Mouse (Mus musculus) embryo, embryonic 11 days (tissue): ENCODE measurements around the gene Rps6kb2.

Experiments used
- DNase-seq: peaks from one replicate; pipeline ENCODE4 v3.0.0-alpha.2; 2015

The Rps6kb2 gene

DNA sequence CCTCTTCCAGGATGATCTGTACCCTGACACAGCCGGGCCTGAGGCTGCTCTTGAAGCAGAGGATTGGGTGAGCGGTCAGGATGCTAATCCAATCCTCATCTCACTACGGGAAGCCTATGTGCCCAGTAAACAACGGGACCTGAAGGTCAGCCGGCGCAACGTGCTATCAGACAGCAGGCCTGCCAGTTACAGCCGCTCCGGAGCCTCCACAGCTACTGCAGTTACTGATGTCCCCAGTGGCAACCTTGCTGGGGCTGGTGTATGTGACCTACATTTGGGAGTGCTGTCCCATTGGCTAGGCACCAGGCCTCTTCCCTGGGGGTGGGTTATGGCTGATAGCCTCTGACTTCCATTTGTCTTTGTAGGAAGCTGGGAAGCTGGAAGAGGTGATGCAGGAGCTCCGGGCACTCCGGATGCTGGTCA, 9.9 kb downstream of the Rps6kb2 start, which contains the start of gene Ptprcap:
Gene Ptprcap (plus strand): TSS at position 373 of the 423 bp plus-strand sequence.
- DNase-seq = no peak

DNA sequence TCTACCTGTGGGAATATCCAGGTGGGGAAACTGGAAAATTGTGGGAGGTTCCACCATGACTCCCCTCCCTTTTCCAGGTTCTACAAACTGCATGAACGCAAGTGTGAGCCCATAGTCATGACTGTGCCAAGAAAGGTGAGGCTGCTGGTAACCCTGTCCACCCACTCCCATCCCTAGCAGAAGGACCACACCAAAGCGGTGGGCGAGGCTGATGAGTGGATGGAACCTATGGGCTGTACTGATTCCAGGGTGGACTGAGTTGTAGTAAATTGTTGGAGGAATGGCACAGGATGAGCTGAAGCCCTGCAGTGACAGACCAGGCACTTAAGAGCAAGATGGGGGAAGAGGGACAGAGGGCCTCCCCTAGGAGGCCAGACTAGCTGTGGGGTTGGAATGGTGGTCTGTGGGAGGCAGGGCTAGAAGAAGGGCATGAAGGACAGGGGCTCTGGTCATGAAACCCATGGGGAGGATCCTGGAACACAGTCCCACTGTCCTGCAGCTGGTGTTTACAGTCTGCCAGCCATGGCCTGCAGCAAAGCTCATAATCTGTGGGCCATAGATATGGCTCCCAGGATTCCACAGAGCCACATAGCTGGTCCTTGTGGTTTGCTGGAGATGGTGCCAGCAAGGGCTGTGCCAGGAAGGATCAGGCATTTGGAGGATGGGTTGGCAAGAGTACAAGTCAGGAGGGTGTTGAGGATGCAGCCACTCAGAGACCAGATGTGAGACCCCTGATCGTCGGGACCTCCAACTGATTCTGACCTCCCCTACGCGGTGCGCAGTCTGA, 10.5 kb downstream of the Rps6kb2 start:
- DNase-seq = no peak

DNA sequence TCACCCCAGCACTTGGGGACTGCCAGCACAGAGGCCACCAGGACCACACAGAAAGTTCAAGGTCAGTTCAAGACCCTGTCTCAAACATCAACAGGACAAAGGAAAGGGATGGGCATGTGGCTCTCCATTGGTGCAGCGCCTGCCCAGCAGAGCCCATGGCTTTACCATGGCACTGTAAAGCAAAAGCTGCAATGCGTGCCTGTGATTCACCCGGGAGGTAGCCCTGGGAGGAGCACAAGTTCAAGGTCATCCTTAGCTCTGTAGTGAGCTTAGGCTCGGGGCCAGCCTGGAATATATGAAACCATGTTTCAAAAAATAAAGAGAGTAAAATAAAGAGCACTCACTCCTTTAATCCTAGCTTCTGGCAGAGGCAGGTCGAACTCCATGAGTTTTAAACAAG, 11.3 kb downstream of the Rps6kb2 start:
- DNase-seq = no peak

DNA sequence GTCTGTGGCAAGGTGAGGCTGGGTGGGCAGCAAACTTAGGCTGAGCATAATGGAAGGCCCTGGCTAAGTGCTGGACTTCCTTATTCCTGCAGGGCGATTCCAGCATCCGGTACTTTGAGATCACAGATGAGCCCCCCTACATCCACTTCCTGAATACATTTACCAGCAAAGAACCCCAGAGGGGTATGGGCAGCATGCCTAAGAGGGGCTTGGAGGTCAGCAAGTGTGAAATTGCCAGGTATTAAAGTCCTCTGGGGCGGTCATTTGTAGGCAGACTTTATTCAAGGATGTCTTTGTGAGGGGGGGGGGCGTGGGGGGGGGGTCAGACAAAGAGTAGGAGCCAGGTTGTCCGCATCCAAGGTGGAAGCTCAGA, 11.7 kb downstream of the Rps6kb2 start:
- no peak for DNase-seq

DNA sequence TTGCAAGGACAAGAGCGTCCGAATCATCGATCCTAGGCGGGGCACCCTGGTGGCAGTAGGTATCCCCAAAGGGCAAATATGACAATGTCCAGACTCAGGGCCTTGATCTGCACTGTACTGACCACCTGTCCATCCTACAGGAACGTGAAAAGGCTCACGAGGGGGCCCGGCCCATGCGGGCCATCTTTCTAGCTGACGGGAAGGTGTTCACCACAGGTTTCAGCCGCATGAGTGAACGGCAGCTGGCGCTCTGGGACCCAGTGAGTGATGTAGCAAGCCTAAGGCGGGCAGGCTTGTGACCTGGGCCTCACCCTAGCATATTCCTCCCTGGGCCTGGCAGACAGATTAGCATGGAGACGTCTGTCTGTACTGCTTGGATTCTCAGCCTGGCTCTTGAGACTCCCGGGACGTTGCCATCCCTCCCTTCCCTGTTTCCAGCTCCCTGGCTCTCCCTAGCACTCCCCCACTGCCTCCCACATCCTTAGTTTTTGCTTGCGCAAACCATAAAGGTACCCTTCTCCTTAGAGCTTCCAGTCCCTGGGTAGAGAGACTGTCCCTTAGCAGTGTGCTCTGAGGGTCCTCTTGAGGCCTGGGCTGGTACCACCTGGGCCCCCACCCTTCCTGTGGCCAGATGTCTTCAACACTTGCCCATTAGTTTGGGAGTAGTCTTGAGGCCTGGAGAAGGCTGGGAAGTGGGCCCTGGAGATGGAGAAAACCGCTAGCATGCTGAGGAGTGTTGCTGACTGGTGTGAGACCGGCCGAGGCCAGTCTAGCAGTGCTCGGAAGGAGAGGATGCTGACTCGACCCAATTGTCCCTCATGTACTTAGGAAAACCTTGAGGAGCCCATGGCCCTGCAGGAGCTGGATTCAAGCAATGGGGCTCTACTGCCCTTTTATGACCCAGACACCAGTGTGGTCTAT, 12.3 kb downstream of the Rps6kb2 start:
- no peak for DNase-seq

DNA sequence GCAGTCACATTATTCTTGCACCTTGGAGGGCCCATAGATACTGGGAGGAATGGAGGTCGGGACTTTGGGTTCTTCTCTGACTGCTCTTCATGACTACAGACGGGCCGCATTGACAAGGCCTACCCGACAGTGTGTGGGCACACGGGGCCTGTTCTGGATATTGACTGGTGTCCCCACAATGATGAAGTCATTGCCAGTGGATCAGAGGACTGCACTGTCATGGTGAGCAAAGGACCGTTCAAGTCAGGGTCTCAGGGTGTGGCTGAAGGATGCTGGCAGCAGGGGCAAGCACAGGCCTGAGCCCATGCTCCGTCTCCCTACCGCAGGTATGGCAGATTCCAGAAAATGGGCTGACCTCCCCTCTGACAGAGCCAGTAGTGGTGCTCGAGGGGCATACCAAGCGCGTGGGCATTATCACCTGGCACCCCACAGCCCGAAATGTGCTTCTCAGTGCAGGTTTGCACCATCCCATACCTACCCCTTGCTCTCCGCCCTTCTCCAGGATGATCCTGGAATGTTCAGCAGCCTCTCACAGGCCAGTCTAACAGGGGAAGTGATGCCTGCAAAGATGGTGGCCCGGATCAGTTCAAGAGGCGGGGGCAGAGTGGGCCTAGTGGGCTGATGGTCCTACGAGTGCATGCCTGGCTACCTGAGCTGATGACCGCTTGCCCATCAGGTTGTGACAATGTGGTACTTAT, 13.2 kb downstream of the Rps6kb2 start:
- no peak for DNase-seq

DNA sequence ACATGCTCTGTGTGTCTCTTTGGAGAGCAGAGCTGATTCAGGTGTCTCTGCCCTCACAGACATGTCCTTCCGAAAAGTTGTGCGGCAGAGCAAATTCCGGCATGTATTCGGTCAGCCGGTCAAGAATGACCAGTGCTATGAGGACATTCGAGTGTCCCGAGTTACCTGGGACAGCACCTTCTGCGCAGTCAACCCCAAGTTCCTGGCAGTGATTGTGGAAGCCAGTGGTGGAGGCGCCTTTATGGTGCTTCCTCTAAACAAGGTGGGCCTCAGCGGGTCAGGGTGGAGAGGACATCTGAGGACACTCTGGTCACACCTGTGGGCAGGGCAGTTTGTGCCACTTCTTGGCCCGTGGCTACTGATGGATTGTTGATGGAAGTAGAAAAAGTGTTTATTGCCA, 13.9 kb downstream of the Rps6kb2 start:
- no peak for DNase-seq

DNA sequence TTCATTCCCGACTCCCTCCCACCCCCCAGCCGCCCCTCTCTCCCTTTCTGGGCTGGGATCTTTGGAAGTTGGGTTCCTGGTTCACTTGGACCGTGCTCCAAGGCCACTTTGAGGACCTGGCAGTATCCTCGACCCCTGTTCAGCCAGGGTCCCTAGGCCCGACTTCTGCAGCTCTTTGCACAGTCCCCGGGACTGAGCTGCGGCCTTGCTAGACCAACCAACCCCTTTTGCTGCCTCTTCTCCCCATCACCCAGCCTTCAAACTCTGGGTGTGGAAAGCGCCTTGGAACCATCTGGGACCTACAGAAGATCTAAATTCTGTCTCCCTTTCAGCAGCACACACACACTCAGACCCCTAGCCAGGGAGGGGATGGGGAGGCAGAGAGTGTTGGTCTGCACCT, 14.3 kb downstream of the Rps6kb2 start:
- no peak for DNase-seq

DNA sequence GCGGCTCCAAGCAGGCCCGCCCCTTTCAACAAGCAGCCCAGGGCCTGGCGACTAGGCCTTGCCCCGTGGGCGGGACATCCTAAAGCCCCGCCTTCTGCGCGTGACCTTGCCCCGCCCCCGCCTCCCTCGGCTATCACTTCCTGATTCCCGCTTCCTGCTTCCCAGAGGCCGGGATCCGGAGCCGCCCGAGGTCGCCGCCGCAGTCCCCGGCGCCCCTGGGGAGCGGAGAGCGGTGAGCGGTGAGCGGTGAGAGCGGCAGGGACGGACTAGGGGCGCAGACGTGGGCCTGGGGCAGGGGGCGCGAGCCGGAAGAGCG, 14.7 kb downstream of the Rps6kb2 start, which contains the start of gene Coro1b:
Gene Coro1b (plus strand): TSS at position 129 of the 316 bp plus-strand sequence.
- peak; percentile 96 for DNase-seq

DNA sequence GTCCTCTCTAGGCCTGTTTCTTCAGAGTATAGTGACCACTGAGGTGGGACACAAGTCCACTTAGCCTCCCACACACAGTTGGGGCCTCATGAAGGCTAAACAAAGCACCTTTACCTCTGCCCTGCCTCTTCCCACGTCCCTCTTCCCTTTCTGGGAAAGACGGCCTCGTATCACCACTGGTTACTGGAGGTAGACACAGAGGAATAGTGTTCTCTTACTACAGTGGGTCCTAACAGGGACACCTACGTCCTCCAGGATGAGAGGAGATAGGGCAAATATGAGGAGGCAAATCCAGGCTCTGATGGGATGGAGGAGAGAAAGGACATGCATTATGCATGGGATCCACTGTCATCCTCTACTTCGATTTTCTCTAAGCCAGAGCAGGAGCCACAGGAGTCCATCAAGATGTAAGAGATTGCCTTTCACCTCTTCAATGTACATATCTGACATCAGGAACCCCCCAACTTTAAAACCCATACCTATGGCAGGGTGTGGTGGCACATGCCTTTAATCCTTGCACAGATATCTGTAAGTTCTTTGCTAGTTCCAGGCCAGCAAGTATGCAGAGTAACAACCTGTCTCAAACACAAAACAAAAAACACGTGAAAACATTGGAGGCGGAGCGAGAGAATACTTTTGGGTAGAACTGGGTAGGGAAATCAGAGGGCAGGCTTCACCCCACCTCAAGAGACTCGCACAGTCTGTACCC, 15.2 kb downstream of the Rps6kb2 start:
- DNase-seq = no peak

DNA sequence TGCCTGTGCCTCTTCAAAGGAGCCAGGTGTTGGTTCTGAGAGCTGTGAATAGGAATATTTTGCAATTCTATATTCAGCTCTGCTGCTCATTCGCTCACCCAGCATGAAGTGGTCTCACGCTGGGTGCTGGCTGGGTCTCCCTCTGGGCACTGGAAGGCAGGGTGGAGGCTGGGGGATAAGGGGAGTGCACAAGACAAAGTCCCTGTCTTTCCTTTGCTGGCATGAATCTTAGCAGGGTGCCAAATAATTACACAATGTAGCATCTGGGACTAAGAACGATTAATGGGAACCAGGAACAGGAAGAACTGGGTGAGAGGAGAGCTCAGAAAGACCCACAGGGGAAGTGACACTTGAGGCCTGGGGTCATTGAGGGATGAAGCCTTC, 16.1 kb downstream of the Rps6kb2 start:
- no peak for DNase-seq

DNA sequence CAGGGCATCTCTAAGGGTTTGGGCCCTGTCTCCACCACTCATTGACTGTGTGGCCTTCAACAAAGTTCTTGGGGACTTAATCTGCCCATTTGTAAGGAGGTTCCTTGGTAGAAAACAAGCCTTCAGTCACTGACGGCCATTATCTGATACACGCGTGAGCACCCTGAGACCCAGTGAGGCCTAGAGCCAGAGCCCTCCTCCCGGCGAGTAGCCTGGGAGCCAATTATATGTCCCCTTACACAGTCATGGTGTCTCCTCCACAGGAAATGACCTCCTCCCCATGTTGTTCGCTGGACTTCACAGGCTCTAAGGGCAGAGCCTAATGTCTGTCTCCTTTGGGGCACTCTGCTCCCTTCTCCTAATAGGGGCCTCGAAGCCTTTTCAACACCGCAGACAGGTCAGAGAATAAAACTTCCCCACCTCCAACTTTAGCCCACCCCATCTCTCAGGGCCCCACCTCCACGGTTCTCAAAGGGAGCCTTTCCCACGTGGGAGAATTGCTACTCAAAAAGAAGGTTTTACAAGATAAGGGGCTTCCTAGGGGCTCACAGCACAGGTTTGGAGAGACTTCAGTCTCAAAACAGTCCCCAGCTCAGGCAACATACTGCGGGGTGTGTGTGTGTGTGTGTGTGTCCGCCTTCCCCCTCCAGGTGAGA, 16.7 kb downstream of the Rps6kb2 start:
- DNase-seq = no peak

DNA sequence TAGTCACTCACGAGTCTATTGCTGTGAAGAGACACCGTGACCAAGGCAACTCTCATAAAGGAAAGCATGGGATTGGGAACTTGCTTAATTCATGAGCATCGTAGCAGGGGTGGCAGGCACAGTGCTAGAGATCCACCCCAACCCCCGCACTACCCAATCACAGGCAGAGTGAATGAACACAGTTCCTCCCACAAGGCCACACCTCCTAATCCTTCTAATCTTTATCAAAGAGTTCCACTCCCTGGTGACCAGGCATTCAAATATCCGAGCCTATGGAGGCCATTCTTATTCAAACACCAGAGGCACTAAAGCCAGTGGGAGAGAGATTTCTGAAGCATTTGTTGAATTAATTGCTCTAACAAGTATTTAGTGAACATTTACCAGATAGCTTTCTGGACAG, 17.2 kb downstream of the Rps6kb2 start:
- DNase-seq = no peak

DNA sequence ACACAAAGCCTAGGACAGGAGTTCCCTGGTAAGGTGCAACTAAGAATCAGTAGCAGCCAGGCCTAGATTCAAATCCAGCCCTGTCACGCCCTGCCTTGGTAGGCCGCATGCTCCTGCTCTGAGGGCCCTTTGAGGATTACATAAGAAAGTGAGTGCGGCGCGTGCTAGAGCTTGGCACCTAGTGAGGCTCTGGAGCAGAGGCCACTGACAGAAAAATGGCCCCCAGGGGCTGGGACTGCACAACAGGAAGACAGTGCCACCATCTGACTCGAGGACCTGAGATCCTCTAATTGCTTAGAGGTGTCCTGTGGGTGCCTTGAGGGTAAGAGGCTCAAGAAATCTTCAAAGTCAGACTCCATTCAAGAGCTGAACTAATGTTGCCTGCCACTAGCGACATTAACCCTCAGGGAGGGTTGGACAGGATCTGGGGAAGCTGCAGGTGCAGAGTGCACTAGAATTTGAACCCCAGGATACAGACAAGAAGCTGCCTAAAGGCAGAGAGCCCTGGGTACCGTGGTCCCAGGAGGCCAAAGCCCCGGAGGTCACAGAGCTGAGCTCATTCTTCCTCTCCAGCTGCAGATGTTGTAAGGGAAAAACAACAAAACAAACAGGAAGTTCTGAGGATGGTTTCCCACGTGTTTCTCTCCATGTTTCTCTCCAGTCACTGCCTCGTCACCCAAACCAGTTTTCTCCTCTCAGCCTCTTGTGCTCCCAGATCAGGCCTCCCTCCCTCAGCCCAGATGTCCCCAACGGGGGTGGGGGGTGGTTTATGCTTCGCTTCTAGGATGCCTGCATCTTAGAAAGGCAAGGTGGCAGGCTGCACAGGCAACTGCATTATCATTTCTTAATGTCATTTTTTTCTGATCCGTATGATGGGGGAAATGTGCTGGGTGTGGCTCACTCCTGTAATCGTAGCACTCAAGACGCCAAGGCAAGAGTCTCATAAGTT, 18.3 kb downstream of the Rps6kb2 start:
- no peak for DNase-seq

DNA sequence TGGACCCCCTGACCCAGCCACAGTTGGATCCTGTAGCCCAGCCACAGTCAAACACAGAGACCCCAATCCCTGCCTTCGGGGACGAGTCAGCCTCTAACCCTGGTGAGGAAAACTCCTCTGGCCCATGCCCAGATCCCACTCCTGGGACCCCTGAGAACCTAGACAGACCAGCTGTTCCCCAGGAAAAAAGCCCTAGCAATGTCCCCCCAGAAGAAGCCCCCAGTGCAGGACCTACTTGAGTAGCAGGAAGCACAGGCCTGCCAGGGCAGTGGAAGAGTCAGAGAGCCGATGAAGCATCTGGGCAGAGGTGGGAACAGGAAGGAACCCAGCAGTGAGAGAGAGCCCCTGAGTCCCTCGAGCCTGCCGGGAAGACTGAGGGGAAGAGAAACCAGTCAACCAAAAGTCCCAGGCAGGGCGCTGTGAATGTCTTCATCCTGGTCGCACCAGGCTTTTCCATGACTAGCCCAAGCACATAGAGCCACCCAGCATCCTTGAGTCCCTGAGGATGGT, 19.3 kb downstream of the Rps6kb2 start, which contains the start of gene Cabp4:
Gene Cabp4 (minus strand): TSS at position 275 of the 510 bp plus-strand sequence.
- DNase-seq = no peak

DNA sequence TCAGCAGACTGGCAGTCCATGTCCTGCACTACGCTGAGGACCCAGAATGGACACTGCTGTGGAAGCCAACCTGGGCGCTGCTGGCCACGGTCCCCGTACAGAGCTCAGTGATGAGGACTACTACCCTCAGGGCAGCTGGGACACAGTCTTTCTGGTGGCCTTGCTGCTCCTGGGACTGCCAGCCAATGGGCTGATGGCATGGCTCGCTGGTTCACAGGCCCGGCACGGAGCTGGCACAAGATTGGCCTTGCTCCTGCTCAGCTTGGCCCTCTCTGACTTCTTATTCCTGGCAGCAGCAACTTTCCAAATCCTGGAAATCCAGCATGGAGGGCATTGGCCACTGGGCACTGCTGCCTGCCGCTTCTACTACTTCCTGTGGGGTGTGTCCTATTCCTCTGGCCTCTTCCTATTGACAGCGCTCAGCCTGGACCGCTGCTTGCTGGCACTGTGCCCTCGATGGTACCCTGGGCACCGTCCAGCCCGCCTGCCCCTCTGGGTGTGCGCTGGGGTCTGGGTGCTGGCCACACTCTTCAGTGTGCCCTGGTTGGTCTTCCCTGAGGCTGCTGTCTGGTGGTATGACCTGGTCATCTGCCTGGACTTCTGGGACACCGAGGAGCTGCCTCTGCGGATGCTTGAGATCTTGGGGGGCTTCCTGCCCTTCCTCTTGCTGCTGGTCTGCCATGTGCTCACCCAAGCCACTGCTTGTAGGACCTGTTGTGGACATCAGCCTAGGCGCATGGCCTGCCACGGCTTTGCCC, 20.6 kb downstream of the Rps6kb2 start:
- DNase-seq = no peak

DNA sequence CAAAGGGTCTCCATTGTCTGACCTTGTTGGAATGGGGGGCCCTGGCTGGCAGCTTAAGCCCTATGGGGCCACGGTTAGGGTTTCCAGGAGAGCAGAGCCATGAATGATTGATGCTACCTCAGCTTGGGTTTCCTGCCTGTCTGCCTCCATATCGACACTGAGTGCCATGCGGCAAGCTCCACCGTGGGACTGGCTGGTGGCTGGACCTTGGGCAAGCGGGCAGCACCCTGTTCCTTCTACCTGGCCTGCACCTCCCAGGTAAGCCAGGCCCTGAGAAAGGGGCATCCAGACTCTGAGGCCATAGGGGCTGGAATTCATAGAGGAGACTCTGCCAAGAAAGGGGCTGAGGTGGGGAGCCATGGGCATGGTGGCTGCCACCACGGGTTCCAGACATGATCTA, 23.0 kb downstream of the Rps6kb2 start:
- no peak for DNase-seq

DNA sequence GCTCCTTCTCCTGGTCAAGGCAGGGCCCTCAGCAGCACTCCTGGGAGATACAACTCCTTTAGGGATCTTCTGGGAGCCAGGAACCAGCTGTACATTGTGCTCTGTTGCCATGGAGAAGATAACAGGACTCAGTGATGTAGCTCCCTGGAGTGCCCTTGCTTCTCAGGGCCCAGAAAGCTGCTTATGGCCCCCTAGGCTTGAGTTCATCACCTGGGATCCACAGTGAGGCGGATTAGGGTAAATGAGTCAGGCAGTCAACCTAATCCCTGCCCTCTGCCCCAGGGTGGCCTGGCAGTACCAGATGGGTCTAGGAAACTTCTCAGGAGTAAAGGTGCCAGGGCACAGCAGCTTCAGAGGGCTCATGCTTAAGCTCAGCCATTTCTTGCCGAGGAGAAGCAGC, 23.7 kb downstream of the Rps6kb2 start, which contains the start of gene Gpr152:
Gene Gpr152 (plus strand): TSS at position 342 of the 400 bp plus-strand sequence.
- DNase-seq = no peak

DNA sequence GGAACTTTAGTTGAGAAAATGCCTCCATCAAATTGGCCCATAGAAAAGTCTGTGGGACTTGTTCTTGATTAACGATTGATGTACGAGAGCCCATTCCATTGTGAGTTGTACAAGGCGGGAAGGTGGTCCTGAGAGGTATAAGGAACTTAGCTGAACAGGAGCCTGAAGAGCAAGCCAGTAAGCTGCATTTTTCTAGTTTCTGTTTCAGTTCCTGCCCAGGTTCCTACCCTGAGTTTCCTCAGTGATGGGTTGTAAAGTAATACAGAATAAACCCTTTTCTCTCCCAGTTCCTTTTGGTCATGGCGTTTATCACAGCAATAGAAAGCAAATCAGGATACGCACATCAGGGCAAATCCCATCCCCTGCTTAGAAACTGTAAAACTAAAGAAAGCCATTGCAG, 25.2 kb downstream of the Rps6kb2 start:
- no peak for DNase-seq

DNA sequence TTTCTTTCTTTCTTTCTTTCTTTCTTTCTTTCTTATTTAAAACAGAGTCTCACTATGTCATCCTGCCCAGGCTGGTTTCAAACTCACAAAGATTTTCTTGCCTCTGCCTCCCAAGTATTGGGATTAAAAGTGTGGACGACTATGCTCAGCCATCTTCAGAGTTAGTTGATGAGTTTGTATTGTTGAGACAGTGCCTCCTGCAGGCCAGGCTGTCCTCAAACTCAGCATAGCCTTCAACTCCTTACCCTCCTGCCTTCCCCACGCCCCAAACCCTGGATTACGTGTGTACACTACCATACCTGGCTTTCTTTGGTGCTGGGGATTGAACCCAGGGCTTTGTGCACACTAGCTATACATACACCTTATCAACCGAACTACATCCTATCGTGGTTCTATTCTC, 26.7 kb downstream of the Rps6kb2 start:
- DNase-seq = no peak
